Mouse (Mus musculus): ENCODE measurements at regions not wholly inside any gene's neighbourhood (a gene's known extent, or its start where the extent isn't known, plus 50 kb on each side); places are given as distances from the start of the nearest gene placed in this dataset.

GRCm38 (mm10) chr16:49493881-49494280 lies 205.2 kb upstream of the Ift57 start:
- no peak for TF ChIP-seq CTCF (IDR thresholded peaks at IDR 0.05; ENCODE audit: extremely low read depth, insufficient read depth, insufficient read length, insufficient replicate concordance)
- no peak for TF ChIP-seq POLR2A (IDR thresholded peaks at IDR 0.05; ENCODE audit: low read depth, low read length)

Measured in spleen, adult 2 months (tissue).